Mouse (Mus musculus) cerebellum, adult 2 months (tissue): ENCODE measurements around the gene Slc9a2.

ENCODE experiments used
- CTCF ChIP-seq: fragments of 200-500 bp; IDR thresholded peaks from 2 replicates; pipeline ENCODE4 v1.5.1; 2011; ENCODE audit warnings: low read depth, mild to moderate bottlenecking, control low read depth, low read length, moderate library complexity, borderline replicate concordance; ENCODE audit not compliant: insufficient read depth
- POLR2A ChIP-seq: fragments of 200-500 bp; IDR thresholded peaks from 2 replicates; pipeline ENCODE4 v1.6.1; 2011; ENCODE audit warnings: low read length, control low read depth, borderline replicate concordance; ENCODE audit not compliant: insufficient read depth

DNA sequence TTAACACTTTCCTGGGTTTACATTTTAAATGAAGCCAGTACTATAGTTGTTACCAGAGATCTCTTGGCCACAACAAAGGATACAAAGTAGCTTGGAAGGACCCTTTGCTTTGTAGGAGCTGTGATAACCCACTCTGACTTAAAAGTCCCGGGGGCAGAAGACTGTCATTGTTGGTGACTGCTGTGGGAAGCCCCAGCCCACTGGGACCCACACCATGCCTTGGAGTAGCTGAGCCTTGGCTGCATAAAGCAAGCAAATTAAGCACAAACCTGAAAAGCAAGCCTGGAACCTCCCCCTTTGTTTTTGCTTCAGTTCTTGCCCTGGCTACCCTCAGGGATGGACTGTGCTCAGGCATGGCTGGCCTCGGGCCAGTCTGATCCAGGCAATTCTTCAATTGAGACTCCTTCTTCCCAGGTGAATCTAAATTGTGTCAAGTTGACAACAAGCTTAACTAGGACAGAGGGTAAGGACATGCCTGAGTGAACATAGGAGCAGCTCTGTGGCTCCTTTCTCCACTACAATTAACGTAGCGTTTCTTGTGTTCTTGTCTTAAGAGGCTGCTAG, 89.0 kb downstream of the Slc9a2 start:
- no peak for TF ChIP-seq POLR2A
- TF ChIP-seq CTCF = no peak
